Mouse (Mus musculus): Measurements from ENCODE around the gene Dxo. TPM values are rescaled to one million over a fixed set of nuclear protein-coding genes. Genes with fewer than 3 reads are reported as not detected.
"Not testable (repeated sequence)": the region's sequence is repeated elsewhere in the genome, so short reads cannot be mapped to it uniquely, and the experiment has no call there.

Dxo gene
- polyA plus RNA-seq (2017; shearing (Covaris generic)): 10 to 100 TPM; 19.8 to 28.0 TPM

- peak; percentile 96 for ATAC-seq
These were observed at the start of gene Dxo, which contains the start of gene Stk19 for GRCm38 (mm10) chr17:34836856-34837221. Gene Dxo, plus strand, starts transcription at chr17:34837019. Gene Stk19, minus strand, starts transcription at chr17:34836945.

- ATAC-seq: no peak
These were observed 41.8 kb upstream of the Dxo start for GRCm38 (mm10) chr17:34795016-34795415.

- no peak for ATAC-seq
These were observed 41.2 kb upstream of the Dxo start for GRCm38 (mm10) chr17:34795633-34796032.

- no peak for ATAC-seq
These were observed 40.3 kb upstream of the Dxo start for GRCm38 (mm10) chr17:34796311-34797140.

GRCm38 (mm10) chr17:34797211-34797995 lies 39.4 kb upstream of the Dxo start:
- not testable (repeated sequence) for ATAC-seq

GRCm38 (mm10) chr17:34798071-34798470 lies 38.7 kb upstream of the Dxo start:
- not testable (repeated sequence) for ATAC-seq

GRCm38 (mm10) chr17:34798866-34799530 lies 37.8 kb upstream of the Dxo start:
- no peak for ATAC-seq

- no peak for ATAC-seq
These were observed 37.3 kb upstream of the Dxo start for GRCm38 (mm10) chr17:34799531-34799925.

GRCm38 (mm10) chr17:34800781-34801305 lies 36.0 kb upstream of the Dxo start:
- not testable (repeated sequence) for ATAC-seq

GRCm38 (mm10) chr17:34802756-34803155 lies 34.1 kb upstream of the Dxo start:
- ATAC-seq: not testable (repeated sequence)

GRCm38 (mm10) chr17:34803367-34803766 lies 33.5 kb upstream of the Dxo start:
- ATAC-seq: not testable (repeated sequence)

GRCm38 (mm10) chr17:34804301-34804700 lies 32.5 kb upstream of the Dxo start, which contains the start of gene Cyp21a1:
Gene Cyp21a1, minus strand, starts transcription at chr17:34804561.
- not testable (repeated sequence) for ATAC-seq

GRCm38 (mm10) chr17:34804871-34805562 lies 31.8 kb upstream of the Dxo start:
- no peak for ATAC-seq

GRCm38 (mm10) chr17:34807176-34807575 lies 29.6 kb upstream of the Dxo start:
- no peak for ATAC-seq

GRCm38 (mm10) chr17:34808599-34809205 lies 28.1 kb upstream of the Dxo start:
- no peak for ATAC-seq

GRCm38 (mm10) chr17:34810411-34810810 lies 26.4 kb upstream of the Dxo start:
- ATAC-seq: not testable (repeated sequence)

- ATAC-seq: not testable (repeated sequence)
These were observed 26.0 kb upstream of the Dxo start for GRCm38 (mm10) chr17:34810811-34811210.

GRCm38 (mm10) chr17:34811275-34811674 lies 25.5 kb upstream of the Dxo start:
- ATAC-seq: no peak

GRCm38 (mm10) chr17:34813747-34814146 lies 23.1 kb upstream of the Dxo start:
- not testable (repeated sequence) for ATAC-seq

GRCm38 (mm10) chr17:34814818-34815370 lies 21.9 kb upstream of the Dxo start:
- no peak for ATAC-seq

- ATAC-seq: not testable (repeated sequence)
These were observed 6.0 kb upstream of the Dxo start for GRCm38 (mm10) chr17:34830776-34831175.
